Mouse (Mus musculus) forebrain, embryonic 15.5 days (tissue): ENCODE results near the gene Foxa2. TPM values are rescaled to one million over a fixed set of nuclear protein-coding genes. Genes with fewer than 3 reads are reported as not detected.
A peak's percentile ranks its signal among the peaks of the same experiment; 100 is the strongest.

Source experiments
- ATAC-seq: fragments of 200-750 bp; cut with Nextera tagmentation; replicated peaks from 2 replicates; pipeline ENCODE4 v1.8.0; 2017; ENCODE audit warnings: mild to moderate bottlenecking, moderate TSS enrichment, moderate library complexity
- H3K27ac ChIP-seq: fragments of 300-500 bp; sonication (generic); replicated peaks from 2 replicates; pipeline ENCODE4 v1.5.1; 2015; ENCODE audit warnings: mild to moderate bottlenecking, inconsistent platforms
- H3K27me3 ChIP-seq: fragments of 300-500 bp; sonication (generic); 2 replicates; pipeline ENCODE4 v1.6.1; 2015; ENCODE audit warnings: inconsistent platforms
- H3K36me3 ChIP-seq: fragments of 300-500 bp; sonication (generic); 2 replicates; pipeline ENCODE4 v1.6.1; 2015; ENCODE audit warnings: mild to moderate bottlenecking, inconsistent platforms
- H3K4me1 ChIP-seq: fragments of 300-500 bp; sonication (generic); 2 replicates; pipeline ENCODE4 v1.6.1; 2015; ENCODE audit warnings: inconsistent platforms
- H3K4me2 ChIP-seq: fragments of 300-500 bp; sonication (generic); replicated peaks from 2 replicates; pipeline ENCODE4 v1.6.1; 2015; ENCODE audit warnings: mild to moderate bottlenecking, inconsistent platforms
- H3K4me3 ChIP-seq: fragments of 300-500 bp; sonication (generic); 2 replicates; pipeline ENCODE4 v1.5.1; 2015; ENCODE audit warnings: mild to moderate bottlenecking, inconsistent platforms
- H3K9ac ChIP-seq: fragments of 300-500 bp; sonication (generic); replicated peaks from 2 replicates; pipeline ENCODE4 v1.6.1; 2015; ENCODE audit warnings: mild to moderate bottlenecking, inconsistent platforms
- H3K9me3 ChIP-seq: fragments of 300-500 bp; sonication (generic); 2 replicates; pipeline ENCODE4 v1.6.1; 2016; ENCODE audit warnings: inconsistent platforms
- WGBS: fragments of 180-500 bp; shearing (Covaris S2); methylation state at CpG from one replicate; pipeline ENCODE4 v1.1.7; 2015; ENCODE audit warnings: mixed read lengths; 5-methylcytosine and 5-hydroxymethylcytosine counted together
- polyA plus RNA-seq: library from polyadenylated mRNA; unstranded; fragments of >200 nt; fragmentation: Nextera tagmentation; extraction: Ambion mirVana; gene quantifications from 2 replicates; pipeline ENCODE4 v1.2.1, GENCODE M21; 2015

The Foxa2 gene
- not detected in 2 replicates for polyA plus RNA-seq

- Histone ChIP-seq H3K36me3 (no peaks in the 10 kb centered on the region), H3K9ac (no peak within 1 kb of the TSS), H3K4me1 (peaks cover 29% of the 10 kb centered on the region), H3K4me2 (peak within 1 kb of the TSS; percentile 22; the same call in 1 of the 2 replicates), H3K27me3 (peaks cover 99% of the 10 kb centered on the region), H3K4me3 (peak within 1 kb of the TSS; percentile 20; the same call in 1 of the 2 replicates), H3K9me3 (no peaks in the 10 kb centered on the region), H3K27ac (no peak within 1 kb of the TSS)
- ATAC-seq, result no peak
- 2% methylated on average over 19 of the region's 19 CpGs for WGBS
Observed at GRCm38 (mm10) chr2:148046799-148047165, at the start of gene Foxa2. Foxa2 (minus strand) TSS chr2:148046969.

- Histone ChIP-seq H3K27ac (no peak overlapping the region), H3K9ac (no peak overlapping the region), H3K27me3 (no peaks in the 10 kb centered on the region), H3K4me1 (no peaks in the 10 kb centered on the region), H3K4me3 (no peak overlapping the region), H3K9me3 (no peaks in the 10 kb centered on the region), H3K4me2 (no peak overlapping the region), H3K36me3 (no peaks in the 10 kb centered on the region)
- WGBS, result 88% methylated on average over 2 of the region's 2 CpGs
- ATAC-seq, result no peak
Observed at GRCm38 (mm10) chr2:148092089-148092488, 45.3 kb upstream of the Foxa2 start.

- H3K9ac ChIP-seq, result no peak overlapping the region
- WGBS, result 84% methylated on average over 6 of the region's 6 CpGs
Observed at GRCm38 (mm10) chr2:148091657-148092056, 44.9 kb upstream of the Foxa2 start.

DNA sequence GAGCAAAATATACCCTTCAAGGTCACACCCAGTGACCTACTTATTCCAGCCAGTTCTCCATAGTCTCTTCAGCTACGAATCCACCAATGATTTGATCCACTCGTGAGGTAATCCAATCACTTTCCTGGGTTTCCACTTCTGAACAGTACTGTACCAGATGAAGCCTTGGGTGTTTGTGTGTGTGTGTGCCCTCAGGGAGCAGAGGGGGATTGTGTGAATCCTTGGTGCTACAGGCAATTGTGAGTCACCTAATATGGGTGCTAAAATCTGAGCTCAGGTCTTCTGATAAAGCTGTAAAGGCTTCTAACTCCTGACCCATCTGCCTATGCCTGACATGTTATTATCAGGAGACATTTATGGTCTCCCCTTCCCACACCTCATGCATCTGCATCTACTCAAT is 43.3 kb upstream of the Foxa2 start:
- Histone ChIP-seq H3K4me3 (no peak overlapping the region), H3K27me3 (no peaks in the 10 kb centered on the region), H3K36me3 (no peaks in the 10 kb centered on the region), H3K9me3 (no peaks in the 10 kb centered on the region), H3K9ac (no peak overlapping the region), H3K4me2 (no peak overlapping the region), H3K27ac (no peak overlapping the region), H3K4me1 (peaks cover 4% of the 10 kb centered on the region; the same call in 1 of the 2 replicates)
- 85% methylated on average over 2 of the region's 2 CpGs for WGBS
- ATAC-seq, result no peak

More at GRCm38 (mm10) chr2:148091657-148092056, 44.9 kb upstream of the Foxa2 start:
- H3K4me2 ChIP-seq, result no peak overlapping the region
- no peak for ATAC-seq
- H3K9me3 ChIP-seq, result no peaks in the 10 kb centered on the region
- H3K36me3 ChIP-seq, result no peaks in the 10 kb centered on the region
- no peaks in the 10 kb centered on the region for H3K4me1 ChIP-seq
- no peak overlapping the region for H3K27ac ChIP-seq
- H3K4me3 ChIP-seq, result no peak overlapping the region
- H3K27me3 ChIP-seq, result no peaks in the 10 kb centered on the region

GRCm38 (mm10) chr2:148085529-148085928 is 38.8 kb upstream of the Foxa2 start:
- no peak overlapping the region for H3K4me3 ChIP-seq
- H3K4me1 ChIP-seq, result peaks cover 4% of the 10 kb centered on the region; the same call in 1 of the 2 replicates
- H3K9me3 ChIP-seq, result no peaks in the 10 kb centered on the region
- H3K27me3 ChIP-seq, result no peaks in the 10 kb centered on the region
- no peak overlapping the region for H3K9ac ChIP-seq
- WGBS, result 59% methylated on average over 5 of the region's 5 CpGs
- H3K4me2 ChIP-seq, result no peak overlapping the region
- H3K27ac ChIP-seq, result no peak overlapping the region
- ATAC-seq, result peak; percentile 60
- H3K36me3 ChIP-seq, result no peaks in the 10 kb centered on the region

- 52% methylated on average over 4 of the region's 4 CpGs for WGBS
- Histone ChIP-seq H3K36me3 (no peaks in the 10 kb centered on the region), H3K4me3 (no peak overlapping the region), H3K27me3 (no peaks in the 10 kb centered on the region), H3K9me3 (no peaks in the 10 kb centered on the region), H3K27ac (no peak overlapping the region), H3K9ac (no peak overlapping the region), H3K4me2 (no peak overlapping the region), H3K4me1 (peaks cover 4% of the 10 kb centered on the region; the same call in 1 of the 2 replicates)
- peak; percentile 67; the same call in 1 of the 2 replicates for ATAC-seq
Observed at GRCm38 (mm10) chr2:148085126-148085525, 38.4 kb upstream of the Foxa2 start.

DNA sequence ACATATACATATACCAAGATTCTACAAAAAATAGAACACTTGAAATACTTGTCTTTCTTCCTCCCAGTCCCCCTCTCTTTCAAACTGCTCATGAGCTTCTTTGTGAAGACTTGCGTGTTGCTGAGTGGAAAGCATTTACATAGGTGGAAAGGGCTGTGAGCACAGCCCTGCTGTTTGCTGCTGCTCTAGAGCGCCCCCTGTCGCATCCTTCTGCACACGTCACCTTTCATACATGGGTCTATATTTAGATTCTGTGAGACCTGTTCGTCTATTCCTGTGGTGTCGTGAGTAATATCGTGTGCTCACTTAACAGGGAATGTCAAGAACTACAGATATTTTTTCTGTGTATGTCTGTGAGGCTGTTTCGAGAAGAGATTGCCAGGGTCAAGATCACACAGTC is 35.5 kb upstream of the Foxa2 start:
- Histone ChIP-seq H3K9ac (no peak overlapping the region), H3K27me3 (no peaks in the 10 kb centered on the region), H3K9me3 (no peaks in the 10 kb centered on the region), H3K4me1 (peaks cover 4% of the 10 kb centered on the region; the same call in 1 of the 2 replicates), H3K4me2 (no peak overlapping the region), H3K4me3 (no peak overlapping the region), H3K27ac (no peak overlapping the region), H3K36me3 (no peaks in the 10 kb centered on the region)
- peak; percentile 57; the same call in 1 of the 2 replicates for ATAC-seq
- 21% methylated on average over 8 of the region's 8 CpGs for WGBS

GRCm38 (mm10) chr2:148060705-148061104 is 13.9 kb upstream of the Foxa2 start:
- no peak overlapping the region for H3K9ac ChIP-seq
- 26% methylated on average over 6 of the region's 6 CpGs for WGBS
- H3K4me3 ChIP-seq, result no peak overlapping the region
- no peak for ATAC-seq
- no peaks in the 10 kb centered on the region for H3K9me3 ChIP-seq
- H3K4me2 ChIP-seq, result no peak overlapping the region
- no peaks in the 10 kb centered on the region for H3K4me1 ChIP-seq
- no peaks in the 10 kb centered on the region for H3K36me3 ChIP-seq
- H3K27me3 ChIP-seq, result peaks cover 9% of the 10 kb centered on the region; the same call in 1 of the 2 replicates
- H3K27ac ChIP-seq, result no peak overlapping the region

- Histone ChIP-seq H3K27me3 (peaks cover 77% of the 10 kb centered on the region), H3K4me3 (no peak overlapping the region), H3K36me3 (no peaks in the 10 kb centered on the region), H3K9me3 (no peaks in the 10 kb centered on the region), H3K4me1 (peaks cover 7% of the 10 kb centered on the region; the same call in 1 of the 2 replicates), H3K9ac (no peak overlapping the region), H3K4me2 (no peak overlapping the region), H3K27ac (no peak overlapping the region)
- no peak for ATAC-seq
- WGBS, result 4% methylated on average over 6 of the region's 6 CpGs
Observed at GRCm38 (mm10) chr2:148053411-148053810, 6.6 kb upstream of the Foxa2 start.

- H3K9me3 ChIP-seq, result no peaks in the 10 kb centered on the region
- ATAC-seq, result peak; percentile 16; the same call in 1 of the 2 replicates
- H3K36me3 ChIP-seq, result no peaks in the 10 kb centered on the region
- peaks cover 99% of the 10 kb centered on the region for H3K27me3 ChIP-seq
- peak overlapping the region; percentile 20; the same call in 1 of the 2 replicates for H3K4me2 ChIP-seq
- WGBS, result under 1% methylated on average over 41 of the region's 41 CpGs
- no peak overlapping the region for H3K9ac ChIP-seq
- peaks cover 29% of the 10 kb centered on the region for H3K4me1 ChIP-seq
- H3K4me3 ChIP-seq, result 0 out of 2 replicates have a peak overlapping the region, but pooled peaks have one; percentile 7
- H3K27ac ChIP-seq, result no peak overlapping the region
Observed at GRCm38 (mm10) chr2:148048484-148049129, 1.8 kb upstream of the Foxa2 start.

GRCm38 (mm10) chr2:148047611-148048010 is 842 bp upstream of the Foxa2 start:
- Histone ChIP-seq H3K27ac (no peak overlapping the region), H3K4me2 (no peak overlapping the region), H3K9me3 (no peaks in the 10 kb centered on the region), H3K27me3 (peaks cover 99% of the 10 kb centered on the region), H3K9ac (no peak overlapping the region), H3K36me3 (no peaks in the 10 kb centered on the region), H3K4me1 (peaks cover 29% of the 10 kb centered on the region), H3K4me3 (no peak overlapping the region)
- 5% methylated on average over 8 of the region's 8 CpGs for WGBS
- ATAC-seq, result no peak

- H3K4me1 ChIP-seq, result peaks cover 29% of the 10 kb centered on the region
- H3K4me3 ChIP-seq, result peak overlapping the region; percentile 20; the same call in 1 of the 2 replicates
- peak overlapping the region; percentile 22; the same call in 1 of the 2 replicates for H3K4me2 ChIP-seq
- no peaks in the 10 kb centered on the region for H3K36me3 ChIP-seq
- peaks cover 99% of the 10 kb centered on the region for H3K27me3 ChIP-seq
- under 1% methylated on average over 64 of the region's 65 CpGs for WGBS
- H3K9ac ChIP-seq, result no peak overlapping the region
- H3K9me3 ChIP-seq, result no peaks in the 10 kb centered on the region
- no peak overlapping the region for H3K27ac ChIP-seq
- no peak; the same call in 1 of the 2 replicates for ATAC-seq
Observed at GRCm38 (mm10) chr2:148045937-148046798, 601 bp downstream of the Foxa2 start.
